Mouse (Mus musculus) liver, embryonic 12.5 days (tissue): ENCODE results near the gene Numb. TPM values are rescaled to one million over a fixed set of nuclear protein-coding genes. Genes with fewer than 3 reads are reported as not detected.

Source experiments
- ATAC-seq: fragments of 200-750 bp; cut with Nextera tagmentation; 2 replicates; pipeline ENCODE4 v1.8.0; 2017; ENCODE audit warnings: moderate number of reproducible peaks, mild to moderate bottlenecking, moderate library complexity
- H3K27ac ChIP-seq: fragments of 300-500 bp; sonication (generic); 2 replicates; pipeline ENCODE4 v1.5.1; 2016; ENCODE audit warnings: mild to moderate bottlenecking
- H3K27me3 ChIP-seq: fragments of 300-500 bp; sonication (generic); replicated peaks from 2 replicates; pipeline ENCODE4 v1.6.1; 2016; ENCODE audit warnings: mild to moderate bottlenecking, moderate library complexity
- H3K36me3 ChIP-seq: fragments of 300-500 bp; sonication (generic); 2 replicates; pipeline ENCODE4 v1.6.1; 2016; ENCODE audit warnings: mild to moderate bottlenecking, moderate library complexity
- H3K4me1 ChIP-seq: fragments of 300-500 bp; sonication (generic); 2 replicates; pipeline ENCODE4 v1.6.1; 2016
- H3K4me2 ChIP-seq: fragments of 300-500 bp; sonication (generic); 2 replicates; pipeline ENCODE4 v1.6.1; 2016; ENCODE audit warnings: mild to moderate bottlenecking, moderate library complexity
- H3K4me3 ChIP-seq: fragments of 300-500 bp; sonication (generic); 2 replicates; pipeline ENCODE4 v1.5.1; 2016; ENCODE audit warnings: mild to moderate bottlenecking, moderate library complexity
- H3K9ac ChIP-seq: fragments of 300-500 bp; sonication (generic); 2 replicates; pipeline ENCODE4 v1.6.1; 2016; ENCODE audit warnings: mild to moderate bottlenecking, moderate library complexity
- H3K9me3 ChIP-seq: fragments of 300-500 bp; sonication (generic); replicated peaks from 2 replicates; pipeline ENCODE4 v1.6.1; 2016; ENCODE audit warnings: mild to moderate bottlenecking, moderate library complexity
- WGBS: fragments of 180-500 bp; shearing (Covaris S2); methylation state at CpG from one replicate; pipeline ENCODE4 v1.1.7; 2016; ENCODE audit not compliant: insufficient replicate concordance; 5-methylcytosine and 5-hydroxymethylcytosine counted together
- polyA plus RNA-seq: library from polyadenylated mRNA; unstranded; fragments of >200 nt; fragmentation: Nextera tagmentation; extraction: Ambion mirVana; gene quantifications from 2 replicates; pipeline ENCODE4 v1.2.1, GENCODE M21; 2016

The Numb gene
- polyA plus RNA-seq, 1 experiment from 2014 or later = 17.7 TPM

DNA sequence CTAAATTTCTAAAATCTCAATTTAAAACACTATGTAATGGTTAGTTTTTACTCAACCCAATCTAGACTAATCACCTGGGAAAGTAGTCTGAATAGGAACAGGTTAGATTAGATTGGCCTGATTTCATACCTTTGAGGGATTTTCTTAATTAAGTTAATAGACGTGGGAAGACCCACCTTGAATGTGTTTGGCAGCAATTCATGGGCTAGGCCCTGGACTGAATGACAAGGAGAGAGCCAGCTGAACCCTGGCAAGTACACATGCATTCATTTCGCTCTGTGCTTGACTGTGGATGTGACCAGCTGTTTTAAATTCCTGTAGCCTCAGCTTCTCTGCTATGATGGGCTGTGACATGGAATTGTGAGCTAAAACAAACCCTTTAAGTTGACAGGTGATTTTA, 40.8 kb downstream of the Numb start:
- H3K36me3 ChIP-seq = peaks cover 21% of the 10 kb centered on the region
- no peak overlapping the region for H3K9ac ChIP-seq
- H3K27ac ChIP-seq = no peak overlapping the region
- no peaks in the 10 kb centered on the region for H3K4me1 ChIP-seq
- no peak for ATAC-seq
- 79% methylated on average over 2 of the region's 2 CpGs for WGBS
- no peak overlapping the region for H3K4me2 ChIP-seq
- H3K4me3 ChIP-seq = no peak overlapping the region
- H3K9me3 ChIP-seq = no peaks in the 10 kb centered on the region
- H3K27me3 ChIP-seq = no peaks in the 10 kb centered on the region

DNA sequence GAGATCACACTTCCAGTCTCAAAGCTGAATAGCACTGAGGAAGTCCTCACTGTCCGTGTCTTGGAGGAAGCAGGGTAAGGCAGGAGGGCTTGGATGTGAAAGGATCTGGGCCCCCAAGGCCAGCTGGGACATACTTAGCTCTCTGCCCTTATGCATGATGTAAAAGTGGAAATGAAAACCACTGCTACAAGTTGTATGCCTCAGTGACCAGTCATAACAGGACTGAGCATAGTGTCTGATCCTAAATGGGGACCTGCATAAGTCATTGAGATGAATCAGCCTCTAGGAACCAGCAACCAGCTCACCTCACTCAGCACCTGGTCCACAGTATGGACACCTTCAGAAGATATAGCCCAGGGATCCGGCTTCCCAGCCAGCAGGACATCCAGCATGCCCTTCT, 46.6 kb downstream of the Numb start:
- Histone ChIP-seq H3K9me3 (no peaks in the 10 kb centered on the region), H3K4me2 (no peak overlapping the region), H3K9ac (no peak overlapping the region), H3K27me3 (no peaks in the 10 kb centered on the region), H3K4me3 (no peak overlapping the region), H3K27ac (no peak overlapping the region), H3K4me1 (0 out of 2 replicates have a peak, but pooled peaks cover 4% of the 10 kb centered on the region), H3K36me3 (peaks cover 19% of the 10 kb centered on the region)
- WGBS = 72% methylated on average over 2 of the region's 2 CpGs
- no peak for ATAC-seq

DNA sequence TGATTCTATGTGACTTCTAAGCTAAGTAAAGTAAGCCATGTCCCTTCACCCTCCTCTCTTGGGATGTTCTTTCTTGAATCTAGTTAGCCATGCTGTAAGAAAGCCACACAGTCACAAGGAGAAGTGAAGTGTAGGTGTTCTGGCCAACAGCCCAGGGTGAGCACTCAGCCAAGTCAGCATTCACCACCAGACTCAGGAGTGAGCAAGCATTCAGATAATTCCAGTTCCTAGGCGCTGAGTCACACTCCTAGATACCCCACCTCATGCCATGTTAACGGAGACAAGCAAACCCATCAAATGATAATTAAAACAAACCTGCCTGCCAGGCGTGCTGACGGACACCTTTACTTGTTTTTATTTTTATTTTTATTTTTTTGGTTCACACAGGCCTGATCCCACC, 47.1 kb downstream of the Numb start:
- Histone ChIP-seq H3K27me3 (no peaks in the 10 kb centered on the region), H3K9me3 (no peaks in the 10 kb centered on the region), H3K4me3 (no peak overlapping the region), H3K4me1 (0 out of 2 replicates have a peak, but pooled peaks cover 4% of the 10 kb centered on the region), H3K27ac (no peak overlapping the region), H3K9ac (no peak overlapping the region), H3K36me3 (peaks cover 19% of the 10 kb centered on the region), H3K4me2 (no peak overlapping the region)
- no peak for ATAC-seq
- 70% methylated on average over 4 of the region's 4 CpGs for WGBS

DNA sequence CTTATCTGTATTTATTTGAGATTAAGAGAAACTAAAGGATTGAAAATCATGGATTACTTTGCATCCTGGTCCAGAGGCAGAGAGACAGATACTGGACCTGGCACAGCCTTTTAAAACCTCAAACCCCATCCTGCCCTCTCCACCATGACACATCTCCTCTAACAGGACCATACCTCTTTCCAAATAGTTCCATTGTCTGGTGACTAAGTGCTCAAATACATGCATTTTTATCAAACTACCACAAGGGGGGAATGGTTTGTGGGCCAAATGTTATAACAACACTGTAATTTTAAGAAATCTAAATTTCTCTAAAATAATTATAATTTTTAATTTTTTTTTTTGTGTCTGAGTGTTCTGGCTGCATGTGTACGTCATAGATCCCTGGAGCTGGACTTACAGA, 57.2 kb downstream of the Numb start:
- Histone ChIP-seq H3K4me2 (no peak overlapping the region), H3K9ac (no peak overlapping the region), H3K9me3 (0 out of 2 replicates have a peak, but pooled peaks cover 2% of the 10 kb centered on the region), H3K27me3 (no peaks in the 10 kb centered on the region), H3K4me1 (0 out of 2 replicates have a peak, but pooled peaks cover 3% of the 10 kb centered on the region), H3K27ac (no peak overlapping the region), H3K4me3 (no peak overlapping the region), H3K36me3 (peaks cover 8% of the 10 kb centered on the region; the same call in 1 of the 2 replicates)
- 67% methylated on average over 1 of the region's 1 CpGs for WGBS
- no peak for ATAC-seq

DNA sequence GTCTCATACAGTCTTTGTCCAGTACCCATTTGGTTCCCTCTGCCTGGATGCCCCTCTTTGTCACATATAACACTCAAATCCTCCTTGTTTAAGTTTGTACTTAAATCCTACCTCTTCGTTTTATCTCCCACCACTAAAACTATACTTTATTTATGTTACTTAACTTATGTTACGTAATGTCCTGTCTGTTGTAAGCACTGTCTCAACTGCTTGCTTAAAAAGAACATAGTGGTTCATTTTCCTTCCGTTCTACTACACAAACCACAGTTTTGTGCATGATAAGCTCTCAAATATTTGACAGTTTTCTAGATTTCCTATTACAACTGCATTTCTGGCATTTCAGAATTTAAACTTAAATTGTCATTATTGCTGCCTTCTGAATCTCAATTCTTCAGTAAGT, 59.9 kb downstream of the Numb start:
- Histone ChIP-seq H3K4me1 (0 out of 2 replicates have a peak, but pooled peaks cover 3% of the 10 kb centered on the region), H3K36me3 (peaks cover 13% of the 10 kb centered on the region; the same call in 1 of the 2 replicates), H3K27ac (no peak overlapping the region), H3K9me3 (0 out of 2 replicates have a peak, but pooled peaks cover 2% of the 10 kb centered on the region), H3K4me3 (no peak overlapping the region), H3K9ac (no peak overlapping the region), H3K4me2 (no peak overlapping the region), H3K27me3 (no peaks in the 10 kb centered on the region)
- 53% methylated on average over 3 of the region's 3 CpGs for WGBS
- no peak for ATAC-seq

DNA sequence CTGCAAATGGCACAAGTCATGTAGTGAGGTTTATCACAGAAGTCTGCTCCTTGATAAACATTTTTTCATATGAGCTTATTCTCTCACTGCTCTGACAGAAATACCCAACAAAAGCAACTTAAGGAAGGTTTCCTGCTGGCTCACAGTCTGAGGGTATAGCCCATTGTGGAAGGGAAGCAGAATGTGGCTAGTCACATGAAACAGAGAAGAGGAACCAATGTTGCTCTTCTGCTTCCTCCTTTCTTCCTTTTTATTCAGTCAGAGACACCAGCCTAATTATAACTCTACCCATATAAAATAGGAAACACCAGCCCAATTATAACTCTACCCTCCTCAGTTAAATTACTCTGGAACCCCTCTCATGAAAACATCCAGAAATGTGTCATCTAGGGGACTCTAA, 61.0 kb downstream of the Numb start:
- Histone ChIP-seq H3K9ac (no peak overlapping the region), H3K4me3 (no peak overlapping the region), H3K36me3 (peaks cover 15% of the 10 kb centered on the region; the same call in 1 of the 2 replicates), H3K9me3 (0 out of 2 replicates have a peak, but pooled peaks cover 2% of the 10 kb centered on the region), H3K4me1 (0 out of 2 replicates have a peak, but pooled peaks cover 3% of the 10 kb centered on the region), H3K4me2 (no peak overlapping the region), H3K27me3 (no peaks in the 10 kb centered on the region), H3K27ac (no peak overlapping the region)
- ATAC-seq = no peak

DNA sequence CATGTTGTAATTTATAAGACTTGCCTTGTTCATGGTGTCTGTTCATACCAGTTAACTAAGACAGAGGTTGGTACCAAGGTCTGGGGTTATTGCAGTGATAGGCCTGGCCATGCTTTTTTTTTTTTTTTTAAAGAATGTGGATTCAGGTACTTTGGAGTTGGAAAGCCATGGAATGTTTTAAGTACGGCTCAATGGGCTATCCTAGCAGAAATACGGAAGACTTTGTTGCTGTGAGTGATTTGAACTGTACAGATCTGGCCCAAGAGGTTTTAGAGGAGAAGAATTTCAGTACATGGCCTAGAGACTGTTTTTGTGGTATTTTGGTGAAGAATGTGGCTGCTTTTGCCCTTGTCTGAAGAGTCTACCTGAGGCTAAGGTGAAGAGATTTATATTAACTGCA, 63.7 kb downstream of the Numb start:
- WGBS = 84% methylated on average over 2 of the region's 2 CpGs
- H3K36me3 ChIP-seq = peaks cover 15% of the 10 kb centered on the region; the same call in 1 of the 2 replicates
- no peaks in the 10 kb centered on the region for H3K27me3 ChIP-seq
- 0 out of 2 replicates have a peak, but pooled peaks cover 3% of the 10 kb centered on the region for H3K4me1 ChIP-seq
- no peak for ATAC-seq
- no peak overlapping the region for H3K4me3 ChIP-seq
- H3K9ac ChIP-seq = no peak overlapping the region
- H3K4me2 ChIP-seq = no peak overlapping the region
- H3K9me3 ChIP-seq = 0 out of 2 replicates have a peak, but pooled peaks cover 2% of the 10 kb centered on the region
- H3K27ac ChIP-seq = no peak overlapping the region

DNA sequence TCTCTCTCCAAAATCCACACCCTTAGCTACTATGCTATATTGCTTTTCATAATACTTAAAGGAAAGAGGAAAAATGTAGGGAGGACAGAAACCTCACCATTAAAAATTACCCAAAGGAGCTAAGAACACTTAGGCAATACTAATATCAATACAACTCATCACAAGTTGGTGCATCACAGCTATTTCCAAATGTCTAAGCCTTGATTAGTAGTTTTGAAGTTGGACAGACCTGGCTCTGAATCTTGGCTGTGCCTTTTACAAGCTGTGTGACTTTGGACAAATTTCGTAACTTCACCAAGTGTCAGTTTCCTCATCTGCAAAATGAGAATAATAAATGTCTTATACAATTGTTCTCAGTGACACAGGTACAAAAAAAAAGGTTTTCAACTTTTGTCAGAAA, 66.5 kb downstream of the Numb start:
- H3K4me3 ChIP-seq = no peak overlapping the region
- WGBS = 85% methylated on average over 1 of the region's 1 CpGs
- no peak overlapping the region for H3K9ac ChIP-seq
- H3K9me3 ChIP-seq = no peaks in the 10 kb centered on the region
- no peak for ATAC-seq
- peaks cover 11% of the 10 kb centered on the region; the same call in 1 of the 2 replicates for H3K36me3 ChIP-seq
- H3K4me1 ChIP-seq = no peaks in the 10 kb centered on the region
- no peaks in the 10 kb centered on the region for H3K27me3 ChIP-seq
- no peak overlapping the region for H3K4me2 ChIP-seq
- H3K27ac ChIP-seq = no peak overlapping the region

DNA sequence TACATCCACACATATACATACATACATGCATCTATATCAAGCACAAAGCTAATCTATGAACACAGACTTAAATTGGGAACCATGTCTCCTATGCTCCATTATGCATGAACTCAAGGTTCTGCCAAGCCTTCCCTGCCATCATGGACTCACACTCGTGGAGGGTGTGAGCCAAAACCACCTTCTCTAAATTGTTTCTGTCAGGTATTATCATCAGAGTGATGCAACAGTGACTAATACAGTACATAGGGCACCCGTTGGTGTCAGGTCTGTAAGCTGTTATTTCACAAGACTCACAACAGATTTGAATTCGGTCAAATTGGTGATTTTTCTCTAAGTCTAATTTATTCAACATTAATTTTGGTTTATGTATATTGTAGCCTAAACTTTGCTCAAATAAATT, 67.5 kb downstream of the Numb start:
- Histone ChIP-seq H3K27ac (no peak overlapping the region), H3K27me3 (no peaks in the 10 kb centered on the region), H3K36me3 (0 out of 2 replicates have a peak, but pooled peaks cover 4% of the 10 kb centered on the region), H3K9me3 (no peaks in the 10 kb centered on the region), H3K4me1 (no peaks in the 10 kb centered on the region), H3K9ac (no peak overlapping the region), H3K4me2 (no peak overlapping the region), H3K4me3 (no peak overlapping the region)
- no peak for ATAC-seq
- 65% methylated on average over 3 of the region's 3 CpGs for WGBS

DNA sequence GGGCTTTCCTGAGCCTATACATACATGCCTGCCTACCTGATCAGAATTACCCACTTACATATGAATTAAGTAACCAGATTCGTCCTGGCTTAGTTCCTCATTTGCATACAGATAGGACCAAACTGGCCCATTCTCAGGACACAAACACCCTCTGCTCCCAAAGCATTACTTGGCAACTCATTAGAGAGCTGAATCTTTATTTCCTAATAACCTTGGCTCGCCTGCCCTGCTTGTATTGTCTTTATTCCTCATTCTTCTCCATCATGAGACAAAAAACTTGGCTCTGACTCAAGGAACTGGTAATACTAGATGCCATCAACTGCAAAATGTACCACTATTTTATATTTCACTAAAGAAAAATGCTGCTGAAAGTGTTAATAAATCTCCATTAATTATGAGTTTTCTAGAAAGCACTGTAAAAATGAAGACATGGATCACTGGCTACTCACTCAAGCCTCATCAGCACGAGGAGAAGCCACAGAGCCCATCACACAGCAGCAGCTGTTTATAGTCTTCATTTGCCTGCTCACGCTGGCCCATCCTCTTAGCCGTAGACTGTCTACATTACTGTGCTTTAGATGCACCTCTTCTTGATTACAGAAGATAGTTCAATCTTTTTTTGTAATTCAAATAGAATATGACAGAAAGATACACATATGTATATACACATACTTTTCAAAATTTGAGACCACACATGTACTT, 69.1 kb downstream of the Numb start:
- Histone ChIP-seq H3K36me3 (0 out of 2 replicates have a peak, but pooled peaks cover 2% of the 10 kb centered on the region), H3K4me3 (no peak overlapping the region), H3K4me1 (0 out of 2 replicates have a peak, but pooled peaks cover 3% of the 10 kb centered on the region), H3K27ac (no peak overlapping the region), H3K4me2 (no peak overlapping the region), H3K9ac (no peak overlapping the region), H3K9me3 (no peaks in the 10 kb centered on the region), H3K27me3 (no peaks in the 10 kb centered on the region)
- no peak for ATAC-seq
- 66% methylated on average over 5 of the region's 5 CpGs for WGBS

DNA sequence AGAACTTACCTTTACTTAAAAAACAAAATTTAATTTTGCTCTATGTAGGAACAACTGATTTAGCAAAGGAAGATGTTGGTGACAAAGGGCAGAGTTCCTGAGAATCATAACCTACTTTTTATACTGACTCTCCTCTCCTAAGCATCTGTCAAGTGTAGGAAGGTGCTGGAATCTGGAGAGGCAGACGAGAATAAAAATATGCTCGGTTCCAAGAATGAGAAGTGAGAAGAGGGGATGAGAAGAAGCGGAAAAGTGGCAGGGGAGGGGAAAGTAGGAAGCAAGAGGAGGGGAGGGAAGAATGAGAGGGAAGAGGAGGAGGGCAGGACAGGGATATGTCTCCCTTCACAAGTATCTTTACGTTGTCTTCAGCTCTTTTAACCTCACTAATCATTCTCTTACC, 71.4 kb downstream of the Numb start:
- no peak for ATAC-seq

DNA sequence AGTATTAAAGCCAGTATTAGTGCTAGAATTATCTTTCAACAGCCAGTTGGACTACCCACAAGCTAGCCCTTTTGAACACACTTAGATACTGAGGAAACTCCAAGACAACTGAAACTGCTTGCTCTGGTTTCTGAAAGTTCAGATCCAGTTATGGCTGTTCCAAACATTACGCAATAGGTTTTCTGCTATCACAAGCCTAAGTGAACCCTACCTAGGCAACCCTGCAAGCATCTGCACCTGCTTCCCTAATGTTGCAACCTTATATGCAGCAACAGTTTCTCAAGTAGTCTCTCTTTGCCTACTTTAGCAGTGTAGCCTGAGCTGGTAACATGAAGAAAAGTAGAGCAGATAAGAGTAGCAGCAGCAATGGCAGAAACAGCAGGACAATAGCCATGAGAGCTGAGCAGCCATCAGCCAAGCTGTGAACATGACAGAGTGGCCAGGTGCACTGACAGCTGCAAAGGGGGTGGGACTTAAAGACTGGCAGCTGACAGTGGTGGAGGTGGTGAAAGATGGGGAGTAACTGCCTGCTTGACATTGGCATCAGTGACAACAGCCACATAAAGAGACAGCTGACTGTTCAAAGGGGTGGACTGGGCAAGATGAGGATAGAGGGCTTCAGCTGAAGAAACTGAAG, 73.0 kb downstream of the Numb start:
- H3K27ac ChIP-seq = no peak overlapping the region
- no peaks in the 10 kb centered on the region for H3K9me3 ChIP-seq
- no peak overlapping the region for H3K9ac ChIP-seq
- no peak overlapping the region for H3K4me2 ChIP-seq
- 0 out of 2 replicates have a peak, but pooled peaks cover 3% of the 10 kb centered on the region for H3K4me1 ChIP-seq
- WGBS = 91% methylated on average over 1 of the region's 1 CpGs
- no peaks in the 10 kb centered on the region for H3K36me3 ChIP-seq
- ATAC-seq = no peak
- H3K27me3 ChIP-seq = no peaks in the 10 kb centered on the region
- no peak overlapping the region for H3K4me3 ChIP-seq

More for the DNA sequence above, 71.4 kb downstream of the Numb start:
- Histone ChIP-seq H3K27ac (no peak overlapping the region), H3K9ac (no peak overlapping the region), H3K4me1 (0 out of 2 replicates have a peak, but pooled peaks cover 3% of the 10 kb centered on the region), H3K27me3 (no peaks in the 10 kb centered on the region), H3K4me2 (no peak overlapping the region), H3K36me3 (no peaks in the 10 kb centered on the region), H3K4me3 (no peak overlapping the region), H3K9me3 (no peaks in the 10 kb centered on the region)
- 62% methylated on average over 4 of the region's 4 CpGs for WGBS
